Mouse (Mus musculus) embryonic stem cell, embryonic (primary cell): ENCODE measurements around the gene Ehmt1.

Experiments used
- CTCF ChIA-PET, 4 experiments: fragments of 300-600 bp in 2 of 4; fragments of 350-600 bp in 2 of 4; sonication (Branson Sonifier 250); formaldehyde crosslinking; loops; one replicate each; lab custom pipeline; 2022; ENCODE audit warnings: inconsistent platforms in 2 of 4; lab: Charles Lee
- POLR2A ChIA-PET, 4 experiments: fragments of 300-600 bp in 2 of 4; fragments of 350-600 bp in 2 of 4; sonication (Branson Sonifier 250); formaldehyde crosslinking; loops; one replicate each; lab custom pipeline; 2022; ENCODE audit warnings: antibody characterized with exemption in 4 of 4, inconsistent platforms in 1 of 4; lab: Charles Lee

Gene Ehmt1

DNA sequence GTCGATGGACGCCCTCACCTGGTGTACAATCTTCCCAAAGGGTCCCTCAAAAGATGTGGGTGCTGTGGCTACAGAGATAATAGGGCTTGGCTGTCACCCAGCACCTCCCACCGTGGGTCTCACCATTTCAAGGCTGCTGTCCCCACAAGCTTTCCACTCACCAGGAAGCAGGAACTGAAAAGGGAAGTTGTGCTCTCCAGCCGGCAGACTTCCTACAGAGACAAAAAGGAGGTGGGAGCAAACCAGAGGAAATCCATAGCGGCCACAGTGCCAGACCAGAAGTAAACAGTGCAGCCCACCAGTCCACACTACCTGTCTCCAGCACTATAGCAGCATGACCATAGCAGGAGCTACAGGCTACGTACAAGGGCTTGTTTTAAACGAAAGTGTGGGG lies 7.5 kb upstream of the Ehmt1 start:
- ChIA-PET POLR2A (interaction anchor here in 3 of 4 experiments (0.5 to 4.0 kb wide), 3 partner anchors 8 to 39 kb away, joined by 6 to 26 read pairs (median 15); partner anchors contain the start of gene Arrdc1 (in 2 of the 3)), CTCF (no interaction called here)

DNA sequence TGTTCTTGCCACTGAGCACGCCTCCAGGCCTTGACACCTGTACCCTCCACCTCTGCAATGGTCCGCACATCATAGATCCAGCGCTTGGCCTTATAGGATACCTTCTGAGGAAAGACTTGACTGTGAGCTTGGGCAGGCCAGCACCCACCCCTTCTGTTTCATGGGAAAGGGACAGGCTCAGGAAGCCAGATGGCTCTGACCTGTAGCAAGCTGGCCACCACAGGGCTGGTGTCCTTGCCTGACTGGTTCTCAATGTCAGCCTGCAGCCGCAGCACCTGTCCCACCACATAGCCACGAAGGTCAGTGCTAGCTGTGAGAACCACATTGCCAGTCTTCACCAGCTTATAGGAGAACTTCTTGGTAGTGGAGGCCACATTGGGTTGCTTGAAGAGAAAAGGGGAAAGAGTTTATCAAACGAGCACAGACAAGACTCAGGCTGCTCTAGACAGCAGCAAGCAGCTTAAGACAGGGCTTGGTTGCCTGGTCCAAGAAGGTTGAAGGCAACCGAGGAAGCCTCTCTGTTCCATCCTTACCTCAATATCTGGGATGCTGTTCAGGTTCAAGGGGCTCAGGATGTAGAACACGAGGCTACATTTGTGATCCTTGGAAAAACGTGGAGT lies 7.0 kb upstream of the Ehmt1 start:
- CTCF ChIA-PET: no interaction called here
- POLR2A ChIA-PET: interaction anchor here in 3 of 4 experiments (0.5 to 4.0 kb wide), 3 partner anchors 8 to 39 kb away, joined by 6 to 26 read pairs (median 15); partner anchors contain the start of gene Arrdc1 (in 2 of the 3)

DNA sequence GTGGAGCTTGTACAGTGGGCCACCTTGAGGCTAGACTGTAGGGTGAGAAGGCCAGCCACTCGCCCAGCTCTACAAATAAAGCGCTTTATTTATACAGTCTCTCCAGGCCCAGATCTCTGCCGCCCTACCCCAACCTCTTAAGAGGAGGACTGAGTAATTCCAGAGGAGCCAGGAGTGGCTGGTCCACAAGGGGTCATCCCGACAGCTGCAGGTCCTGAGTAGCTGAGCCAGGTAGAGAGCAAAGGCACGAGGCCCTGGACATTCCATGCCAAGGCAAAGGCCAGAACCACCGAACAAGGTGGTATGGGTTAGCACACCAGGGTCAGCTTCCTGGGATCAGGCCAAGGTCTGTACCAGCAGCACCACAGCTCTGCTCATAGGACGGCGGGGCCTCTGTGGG lies 5.9 kb upstream of the Ehmt1 start:
- POLR2A ChIA-PET: interaction anchor here in 2 of 4 experiments (2.6 to 4.0 kb wide), 3 partner anchors 9 to 24 kb away, joined by 12 to 26 read pairs (median 20); partner anchors contain the start of genes Arrdc1 (in 2 of the 2) and Zmynd19 (in 1 of the 2)

DNA sequence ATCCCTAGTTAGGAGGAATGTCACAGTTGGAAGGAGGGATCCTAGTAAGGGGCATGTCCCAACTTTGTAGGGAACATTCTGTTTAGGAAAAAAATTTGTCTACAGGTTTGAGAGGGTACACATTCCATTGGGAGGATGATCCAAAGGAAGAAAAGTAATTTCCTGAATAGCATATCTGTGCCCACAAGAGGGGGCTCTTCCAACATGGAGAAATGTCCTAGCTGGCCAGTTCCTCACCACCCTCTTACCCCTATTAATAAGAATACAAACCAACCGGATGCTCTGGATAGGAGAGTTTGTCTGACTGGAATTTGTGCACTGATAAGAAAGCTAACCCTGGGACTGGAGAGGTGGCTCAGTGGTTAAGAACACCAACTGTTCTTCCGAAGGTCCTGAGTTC lies 4.1 kb upstream of the Ehmt1 start:
- CTCF ChIA-PET: interaction anchor here in 3 of 4 experiments (0.5 to 1.4 kb wide), 9 partner anchors 10 to 355 kb away, joined by 3 to 11 read pairs (median 4); partner anchors contain the start of gene Arrdc1 (in 2 of the 3)
- POLR2A ChIA-PET: interaction anchor here in 3 of 4 experiments (0.7 to 4.0 kb wide), 8 partner anchors 9 to 301 kb away, joined by 3 to 26 read pairs (median 6); partner anchors contain the start of genes Arrdc1 (in 3 of the 3), Zmynd19 (in 2 of the 3) and Tubb4b (in 1 of the 3)

More for the DNA sequence above, 5.9 kb upstream of the Ehmt1 start:
- CTCF ChIA-PET: no interaction called here

DNA sequence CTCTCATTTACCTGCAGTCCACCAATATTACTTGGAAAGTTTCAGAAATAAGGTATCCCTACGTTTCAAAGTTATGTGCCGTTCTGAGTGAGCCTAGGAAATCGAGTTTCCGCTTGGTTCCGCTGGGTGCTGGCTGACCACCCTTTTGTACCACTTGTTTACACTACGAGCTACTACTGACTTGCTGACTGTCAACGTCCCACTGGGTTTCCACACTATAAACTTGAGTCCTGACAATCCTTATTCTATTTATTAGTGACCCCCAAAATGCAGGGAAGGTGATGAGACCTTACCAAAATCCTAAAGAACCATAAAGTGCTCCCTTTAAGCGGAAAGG lies 393 bp upstream of the Ehmt1 start:
- ChIA-PET POLR2A (interaction anchor here (0.5 to 3.7 kb wide), 26 partner anchors 8 to 668 kb away, joined by 3 to 69 read pairs (median 5); partner anchors contain the start of genes Arrdc1 (in 4 of the 4), Zmynd19 (in 3 of the 4), Mrpl41 (in 2 of the 4) and Anapc2 (in 1 of the 4)), CTCF (interaction anchor here in 2 of 4 experiments (0.5 to 1.2 kb wide), 5 partner anchors 14 to 31 kb away, joined by 3 to 7 read pairs (median 5); partner anchors contain the start of gene Arrdc1 (in 2 of the 2))

DNA sequence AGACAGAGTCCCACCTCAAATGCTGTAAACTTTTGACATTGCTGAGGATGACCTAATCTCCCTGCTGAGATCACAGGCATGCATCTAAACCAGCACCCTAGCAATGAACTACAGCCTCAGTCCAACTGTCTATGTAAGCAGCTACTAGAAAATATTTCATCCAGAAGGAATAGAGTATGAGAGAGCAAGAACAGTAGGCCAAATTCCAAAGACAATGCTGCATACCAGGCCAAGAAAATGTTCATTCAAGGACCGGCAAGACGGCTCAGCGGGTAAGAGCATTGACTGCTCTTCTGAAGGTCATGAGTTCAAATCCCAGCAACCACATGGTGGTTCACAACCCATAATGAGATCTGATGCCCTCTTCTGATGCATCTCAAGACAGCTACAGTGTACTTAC lies 4.7 kb downstream of the Ehmt1 start:
- CTCF ChIA-PET: no interaction called here

DNA sequence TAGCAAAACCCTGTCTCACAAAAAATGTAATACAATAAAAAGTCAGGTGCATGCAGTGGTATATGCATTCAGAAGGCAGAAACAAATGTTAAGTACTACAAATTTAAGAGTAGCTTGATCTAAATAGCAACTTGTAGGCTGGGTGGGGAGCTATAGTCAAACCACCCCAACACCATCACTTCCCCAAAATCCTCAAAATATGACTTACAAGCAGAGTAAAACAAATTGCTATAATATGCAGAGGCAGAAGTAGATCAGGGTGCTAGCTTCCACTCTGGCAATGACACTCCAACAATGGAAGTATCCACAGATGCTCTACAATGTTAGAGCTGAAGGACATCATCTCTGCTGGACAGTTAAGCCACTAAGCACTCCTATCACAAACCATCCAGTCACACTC lies 6.8 kb downstream of the Ehmt1 start:
- ChIA-PET POLR2A (interaction anchor here (0.7 to 2.4 kb wide), 8 partner anchors 10 to 87 kb away, joined by 3 to 18 read pairs (median 4); partner anchors contain the start of gene Arrdc1 (in 2 of the 4)), CTCF (interaction anchor here in 2 of 4 experiments (0.6 to 1.8 kb wide), 7 partner anchors 16 to 602 kb away, joined by 3 to 5 read pairs (median 3); partner anchors contain the start of gene Arrdc1 (in 2 of the 2))

More for the DNA sequence above, 4.7 kb downstream of the Ehmt1 start:
- POLR2A ChIA-PET: interaction anchor here in 2 of 4 experiments (1.2 to 1.7 kb wide), 4 partner anchors 9 to 37 kb away, joined by 3 to 6 read pairs (median 5); partner anchors contain the start of gene Arrdc1 (in 2 of the 2)

DNA sequence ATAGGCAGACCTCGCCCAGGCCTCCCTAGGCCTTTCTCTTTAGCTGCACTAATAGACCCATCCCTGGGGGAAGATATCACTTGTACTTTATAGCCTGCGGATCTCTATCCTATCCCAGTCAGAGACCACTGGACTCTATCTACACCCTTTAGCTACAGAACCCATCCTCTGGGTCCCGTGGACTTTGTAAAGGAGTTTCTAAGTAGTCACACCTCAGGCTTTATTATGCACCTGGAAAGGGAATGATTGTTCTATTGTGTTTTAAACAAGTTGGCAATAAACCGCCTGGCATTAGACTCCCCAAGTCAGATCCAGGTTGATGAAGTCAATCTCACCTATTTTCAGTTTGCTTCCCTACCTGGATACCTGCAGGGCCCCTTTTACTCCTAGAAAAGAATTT lies 7.2 kb downstream of the Ehmt1 start:
- CTCF ChIA-PET: interaction anchor here in 3 of 4 experiments (0.6 to 1.8 kb wide), 9 partner anchors 15 to 601 kb away, joined by 3 to 5 read pairs (median 3); partner anchors contain the start of gene Arrdc1 (in 2 of the 3)
- POLR2A ChIA-PET: interaction anchor here (0.5 to 2.4 kb wide), 10 partner anchors 9 to 1909 kb away, joined by 3 to 18 read pairs (median 4); partner anchors contain the start of gene Arrdc1 (in 2 of the 4)

DNA sequence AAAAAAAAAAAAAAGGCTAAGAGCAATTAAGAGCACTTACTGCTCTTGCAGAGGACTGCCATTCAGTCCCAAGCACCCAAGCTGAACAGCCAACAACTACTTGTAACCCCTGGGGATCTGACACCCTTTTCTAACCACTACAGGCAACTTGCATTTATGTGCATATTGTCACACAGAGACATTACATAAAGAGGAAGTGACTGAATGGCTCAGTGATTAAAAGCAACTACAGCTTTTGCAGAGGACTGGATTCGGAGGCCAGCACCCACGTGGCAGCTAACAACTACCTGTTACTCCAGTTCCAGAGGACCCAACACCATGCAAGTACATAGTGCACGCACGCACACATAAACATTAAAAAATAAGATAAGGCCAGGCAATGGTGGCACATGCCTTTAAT lies 8.9 kb downstream of the Ehmt1 start:
- ChIA-PET CTCF (interaction anchor here in 1 of 4 experiments (0.7 kb wide), 1 partner anchor 13 kb away, joined by 4 read pairs; no protein-coding TSS in a partner anchor), POLR2A (interaction anchor here in 3 of 4 experiments (0.7 to 2.6 kb wide), 4 partner anchors 8 to 218 kb away, joined by 3 to 12 read pairs (median 5); partner anchors contain the start of genes Arrdc1 (in 1 of the 3) and Ehmt1 (in 1 of the 3))

DNA sequence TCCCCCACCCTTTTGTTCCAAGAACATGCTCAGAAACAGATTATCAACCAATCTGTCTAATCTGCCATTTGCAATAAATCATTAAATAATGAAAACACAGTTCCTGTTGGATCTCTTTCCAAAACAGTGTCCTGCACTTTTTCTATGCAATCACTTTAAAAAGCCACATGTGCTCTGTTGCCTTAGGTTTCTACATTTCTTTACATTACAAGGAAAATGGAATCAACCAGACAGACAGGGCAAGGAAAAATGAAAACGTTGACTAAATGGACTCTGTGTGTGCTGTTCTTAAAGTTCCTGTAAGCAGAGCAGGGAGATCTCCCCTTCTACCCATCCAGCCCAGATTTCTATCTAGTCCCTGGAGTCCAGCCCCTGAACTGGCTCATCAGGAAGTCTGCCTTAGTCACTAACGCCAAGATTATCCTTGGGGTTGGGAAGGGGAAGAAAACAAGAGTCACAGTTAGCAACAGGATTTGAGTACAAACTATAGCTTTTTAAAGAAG lies 13.7 kb downstream of the Ehmt1 start:
- ChIA-PET CTCF (interaction anchor here in 3 of 4 experiments (0.5 to 0.7 kb wide), 4 partner anchors 32 to 335 kb away, joined by 3 to 19 read pairs (median 6); no protein-coding TSS in a partner anchor), POLR2A (interaction anchor here in 3 of 4 experiments (0.7 to 2.6 kb wide), 7 partner anchors 13 to 108 kb away, joined by 3 to 19 read pairs (median 7); partner anchors contain the start of genes Arrdc1 (in 2 of the 3), Ehmt1 (in 2 of the 3) and Zmynd19 (in 1 of the 3))

DNA sequence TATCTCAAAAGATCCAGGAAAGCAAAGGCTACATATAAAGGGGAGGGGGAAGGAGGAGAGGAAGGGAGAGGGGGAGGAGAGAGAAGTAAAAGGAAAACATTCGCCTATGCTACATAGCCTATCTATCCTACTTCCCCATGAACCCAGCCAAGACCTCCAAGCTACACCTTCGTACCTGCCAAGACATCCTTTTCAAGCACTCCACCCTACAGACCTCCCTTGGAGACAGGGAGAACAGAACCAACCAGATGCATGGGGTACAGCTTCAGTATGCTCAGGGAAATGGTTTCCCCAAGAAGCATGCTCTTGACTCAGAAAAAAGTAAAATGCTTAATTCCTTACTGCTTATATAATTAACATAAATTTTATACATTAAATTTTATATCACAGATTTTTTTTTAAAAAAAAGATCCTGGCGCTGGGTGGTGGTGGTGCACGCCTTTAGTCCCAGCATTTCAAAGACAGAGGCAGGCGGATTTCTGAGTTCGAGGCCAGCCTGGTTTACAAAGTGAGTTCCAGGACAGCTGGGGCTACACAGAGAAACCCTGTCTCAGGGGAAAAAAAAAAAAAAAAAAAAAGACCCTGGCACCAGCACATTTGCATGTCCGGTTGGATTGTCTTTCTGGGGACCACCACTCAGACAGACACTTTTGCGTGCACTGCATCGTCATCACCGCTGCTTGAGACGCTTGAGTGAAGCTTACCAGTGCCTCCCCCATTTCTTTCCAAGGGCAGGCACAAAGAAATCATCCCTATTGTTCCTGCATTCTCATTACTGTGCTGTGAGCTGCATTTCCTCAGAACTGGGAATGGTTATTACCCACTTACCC lies 14.4 kb downstream of the Ehmt1 start:
- ChIA-PET POLR2A (interaction anchor here in 3 of 4 experiments (0.7 to 2.6 kb wide), 10 partner anchors 14 to 301 kb away, joined by 3 to 19 read pairs (median 6); partner anchors contain the start of genes Arrdc1 (in 2 of the 3), Ehmt1 (in 2 of the 3) and Zmynd19 (in 1 of the 3)), CTCF (interaction anchor here in 3 of 4 experiments (0.5 to 0.7 kb wide), 7 partner anchors 18 to 335 kb away, joined by 3 to 19 read pairs (median 5); no protein-coding TSS in a partner anchor)

DNA sequence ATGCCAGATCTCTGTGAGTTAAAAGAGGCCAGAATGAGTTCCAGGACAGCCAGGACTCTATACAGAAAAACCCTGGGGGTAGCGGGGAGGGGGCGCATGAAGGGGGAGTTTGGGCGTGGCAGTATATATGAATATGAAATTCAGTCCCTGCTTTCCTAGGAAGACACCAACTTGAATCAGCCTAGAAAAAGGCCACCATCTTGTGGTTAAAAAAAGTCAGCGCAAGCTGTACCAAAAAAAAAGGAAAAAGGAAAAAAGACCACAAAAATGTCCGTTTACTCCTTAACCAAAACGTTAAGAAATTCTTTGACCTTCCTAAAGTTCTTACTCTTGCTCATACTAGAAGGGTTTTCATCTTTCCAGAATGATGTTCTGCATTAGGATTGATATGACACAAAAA lies 16.4 kb downstream of the Ehmt1 start:
- CTCF ChIA-PET: interaction anchor here in 1 of 4 experiments (0.5 to 0.6 kb wide), 2 partner anchors 32 to 845 kb away, joined by 4 to 8 read pairs; partner anchors contain the start of gene Arrdc1
- POLR2A ChIA-PET: interaction anchor here in 2 of 4 experiments (0.6 to 1.9 kb wide), 4 partner anchors 10 to 60 kb away, joined by 3 to 9 read pairs (median 5); partner anchors contain the start of gene Arrdc1 (in 2 of the 2)

DNA sequence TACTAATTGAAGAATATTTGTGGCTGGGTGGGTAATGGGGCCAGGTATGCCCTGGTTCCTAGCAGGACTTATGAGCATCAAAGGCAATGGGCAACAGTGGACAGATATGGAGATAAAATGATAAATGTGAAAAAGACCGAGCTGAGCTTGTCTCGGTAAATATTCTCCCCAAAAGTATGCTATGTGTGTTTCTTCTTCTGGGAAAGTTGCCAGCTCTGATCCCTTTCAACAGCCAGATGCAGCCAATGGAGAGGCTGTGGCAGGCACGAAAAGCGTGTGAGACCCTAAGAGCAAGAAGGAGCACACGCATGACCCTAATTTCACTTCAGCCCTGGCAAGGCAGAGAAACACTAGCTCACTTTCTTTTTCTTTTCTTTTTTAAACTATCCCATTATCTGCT lies 18.4 kb downstream of the Ehmt1 start:
- POLR2A ChIA-PET: interaction anchor here in 3 of 4 experiments (0.6 to 2.6 kb wide), 4 partner anchors 12 to 1219 kb away, joined by 3 to 10 read pairs (median 6); partner anchors contain the start of genes Arrdc1 (in 1 of the 3) and Ehmt1 (in 1 of the 3)

DNA sequence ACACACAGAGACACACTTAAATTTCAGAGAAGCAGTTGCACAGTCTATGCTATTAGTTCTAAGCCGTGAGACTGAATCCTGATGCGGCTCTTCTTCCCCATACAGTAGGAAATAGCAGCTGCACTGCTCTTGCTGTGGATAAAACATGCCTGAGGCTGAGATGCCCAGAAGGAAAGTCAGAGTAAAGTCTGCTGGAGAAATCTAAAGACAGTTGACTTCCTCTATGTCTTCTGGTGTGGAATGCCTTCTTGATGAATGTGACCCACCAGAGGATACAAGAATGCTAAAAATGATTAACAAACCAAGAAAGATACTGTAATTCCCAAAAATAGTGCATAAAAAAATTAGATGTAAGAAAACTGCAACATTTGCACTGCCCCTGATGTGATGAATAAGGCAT lies 20.1 kb downstream of the Ehmt1 start:
- ChIA-PET CTCF (interaction anchor here in 1 of 4 experiments (1.5 kb wide), 1 partner anchor 10 kb away, joined by 4 read pairs; no protein-coding TSS in a partner anchor), POLR2A (interaction anchor here in 1 of 4 experiments (1.0 to 1.7 kb wide), 3 partner anchors 9 to 36 kb away, joined by 3 to 5 read pairs (median 4); partner anchors contain the start of gene Arrdc1)

More for the DNA sequence above, 18.4 kb downstream of the Ehmt1 start:
- CTCF ChIA-PET: interaction anchor here in 1 of 4 experiments (0.8 kb wide), 1 partner anchor 11 kb away, joined by 3 read pairs; no protein-coding TSS in a partner anchor

DNA sequence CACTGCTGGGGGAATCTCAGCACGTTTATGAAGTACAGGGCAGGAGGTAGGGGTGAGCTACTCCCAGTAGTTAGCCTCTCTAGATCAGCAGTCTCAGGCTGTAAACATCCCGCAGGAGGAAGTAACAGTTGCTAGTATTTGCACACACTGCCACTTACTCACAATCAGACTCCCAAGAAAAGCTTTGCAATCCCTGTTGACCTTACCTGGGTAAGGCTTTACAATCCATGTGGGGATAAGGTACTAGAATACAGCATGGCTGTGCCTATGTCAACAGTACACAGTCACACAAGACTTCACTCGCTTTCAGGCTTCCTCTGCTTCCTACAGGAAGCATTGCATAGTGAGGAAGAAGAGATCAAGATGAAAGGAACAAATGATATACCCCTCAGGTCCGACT lies 22.7 kb downstream of the Ehmt1 start:
- POLR2A ChIA-PET: no interaction called here
- CTCF ChIA-PET: interaction anchor here in 2 of 4 experiments (1.2 to 1.5 kb wide), 2 partner anchors 8 to 16 kb away, joined by 3 to 4 read pairs; no protein-coding TSS in a partner anchor

DNA sequence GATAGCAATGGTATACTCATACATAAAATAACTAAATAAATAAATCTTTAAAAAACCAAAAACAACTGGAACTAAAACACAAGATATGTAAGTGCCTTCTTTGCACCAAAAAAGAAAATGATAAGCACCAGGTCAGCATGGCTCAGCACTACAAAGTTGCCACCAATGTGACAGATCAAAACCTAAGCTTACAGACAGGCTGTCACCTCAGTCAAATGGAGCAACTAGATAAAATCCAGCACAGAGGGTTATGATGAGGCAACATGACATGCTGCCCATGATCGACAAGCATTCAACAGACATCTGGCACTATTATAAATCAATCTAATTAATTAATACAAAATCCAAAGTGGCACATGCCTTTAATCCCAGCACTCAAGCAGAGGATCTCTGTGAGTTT lies 25.2 kb downstream of the Ehmt1 start:
- ChIA-PET CTCF (no interaction called here), POLR2A (no interaction called here)
